Mouse (Mus musculus): ENCODE measurements at regions not wholly inside any gene's neighbourhood (a gene's known extent, or its start where the extent isn't known, plus 50 kb on each side); places are given as distances from the start of the nearest gene placed in this dataset.

DNA sequence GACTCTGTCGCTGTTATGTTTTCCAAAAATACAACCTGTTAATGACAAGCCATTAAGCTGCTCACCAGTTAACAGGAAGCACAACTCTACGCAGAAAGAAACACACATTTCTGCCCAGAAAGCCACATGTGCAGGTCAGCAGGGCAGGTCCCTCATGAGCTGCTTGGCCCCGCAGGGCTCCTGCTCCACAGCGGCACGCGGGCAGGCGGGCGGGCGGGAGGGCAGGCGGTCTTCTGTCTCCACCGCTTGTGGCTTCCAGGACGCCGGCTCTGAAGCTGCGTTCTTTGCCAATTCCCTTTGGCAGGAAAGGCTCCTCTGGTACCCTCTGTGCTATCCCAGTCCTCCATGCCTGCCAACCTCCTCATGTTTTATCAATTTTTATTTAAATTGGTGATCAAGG lies 139.1 kb upstream of the Spred2 start (continued):
- no peak for TF ChIP-seq USF1 (IDR thresholded peaks at IDR 0.05; ENCODE audit: low read depth, low read length)

DNA sequence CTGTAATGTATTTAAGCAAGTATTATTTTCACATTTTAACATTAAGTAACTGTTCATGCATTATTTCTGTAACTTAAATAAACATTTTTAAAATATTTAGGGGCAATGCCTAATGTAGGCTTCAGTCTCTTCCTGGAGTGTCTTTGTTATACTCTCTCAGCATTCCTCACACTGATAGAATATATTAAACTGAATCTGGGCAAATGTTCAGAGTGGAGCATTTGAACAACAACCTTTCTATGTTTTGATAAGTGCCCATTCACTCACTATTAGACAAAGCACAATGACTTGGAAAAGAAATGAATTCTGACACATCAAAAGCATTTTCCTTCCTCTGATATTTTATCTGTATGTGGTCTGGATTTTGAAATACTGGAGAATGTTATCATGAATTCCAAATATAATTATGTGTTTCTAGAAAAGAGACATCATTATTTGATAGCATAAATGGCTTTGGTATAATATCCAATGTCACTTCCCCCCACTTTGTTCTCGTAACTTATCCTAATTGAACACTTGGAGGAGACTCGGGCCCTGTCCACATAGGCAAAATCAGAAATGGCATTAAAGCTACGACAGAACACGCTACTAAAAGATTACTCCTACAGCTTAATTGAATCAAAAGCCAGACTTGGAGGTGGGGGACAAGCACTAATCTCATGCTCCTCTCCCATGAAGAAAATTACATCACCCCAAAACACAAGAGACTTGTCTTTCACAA lies 127.1 kb upstream of the Spred2 start:
- no peak overlapping the region for H3K27ac ChIP-seq (ENCODE audit: insufficient read depth, low read depth)
- no peak overlapping the region for H3K4me2 ChIP-seq (ENCODE audit: insufficient read depth, low read depth, poor library complexity, severe bottlenecking)
- H3K4me1 ChIP-seq (ENCODE audit: control insufficient read depth in 1 of 2, insufficient read depth in 2 of 2): peaks cover 0 to 10% of the 10 kb centered on the region in 2 experiments; a peak in 2 of 4 replicates
- in situ Hi-C loops (cut with MboI; ENCODE audit: low pct_ligation_motif_present, low pct_unique_long_range_greater_than_20kb, low sequenced_read_pairs) (no loop called here), dilution Hi-C loops (cut with MboI; ENCODE audit: extremely low pct_ligation_motif_present, extremely low pct_unique_long_range_greater_than_20kb, low sequenced_read_pairs) (no loop called here)
- H3K4me3 ChIP-seq (replicated peaks in 1 of 3; ENCODE audit: low read depth in 2 of 3, low read length in 2 of 3, poor library complexity in 1 of 3): no peak overlapping the region
- TF ChIP-seq SIN3A (IDR thresholded peaks at IDR 0.05; ENCODE audit: low read length) (no peak), POLR2AphosphoS2 (IDR thresholded peaks at IDR 0.05; ENCODE audit: low read depth, low read length) (no peak), MAFK (IDR thresholded peaks at IDR 0.05; ENCODE audit: insufficient replicate concordance, low read length) (no peak), ZKSCAN1 (IDR thresholded peaks at IDR 0.05; ENCODE audit: borderline replicate concordance, low read depth, low read length) (no peak), SMC3 (IDR thresholded peaks at IDR 0.05; ENCODE audit: low read depth, low read length) (no peak), JUN (IDR thresholded peaks at IDR 0.05; ENCODE audit: insufficient read depth, low read depth, low read length) (no peak), JUND (conservative IDR thresholded peaks at IDR 0.05; ENCODE audit: low read depth, low read length) (no peak), CTCF (conservative IDR thresholded peaks at IDR 0.05 in 1 of 2, IDR thresholded peaks at IDR 0.05 in 1 of 2; ENCODE audit: low read depth in 2 of 2, low read length in 2 of 2) (no peak), TCF12 (IDR thresholded peaks at IDR 0.05; ENCODE audit: low read depth, low read length) (no peak), CHD1 (IDR thresholded peaks at IDR 0.05; ENCODE audit: low read depth, low read length) (no peak), POLR2A (IDR thresholded peaks at IDR 0.05; ENCODE audit: low read depth, low read length) (no peak), NRF1 (IDR thresholded peaks at IDR 0.05; ENCODE audit: low read depth, low read length) (no peak)
- H3K9ac ChIP-seq (ENCODE audit: insufficient read depth, low read depth): no peak overlapping the region
- no peaks in the 10 kb centered on the region for H3K36me3 ChIP-seq (replicated peaks in 1 of 2; ENCODE audit: control insufficient read depth in 1 of 2, insufficient read depth in 1 of 2, low read length in 1 of 2)
- no peaks in the 10 kb centered on the region for H3K9me3 ChIP-seq (replicated peaks; ENCODE audit: low read length)
- no peak for DNase-seq (ENCODE audit: extremely low read depth)
- no peaks in the 10 kb centered on the region for H3K27me3 ChIP-seq (replicated peaks)
- H3K79me2 ChIP-seq (replicated peaks; ENCODE audit: control insufficient read depth, extremely low read depth, insufficient read depth, poor library complexity, severe bottlenecking): no peaks in the 10 kb centered on the region

DNA sequence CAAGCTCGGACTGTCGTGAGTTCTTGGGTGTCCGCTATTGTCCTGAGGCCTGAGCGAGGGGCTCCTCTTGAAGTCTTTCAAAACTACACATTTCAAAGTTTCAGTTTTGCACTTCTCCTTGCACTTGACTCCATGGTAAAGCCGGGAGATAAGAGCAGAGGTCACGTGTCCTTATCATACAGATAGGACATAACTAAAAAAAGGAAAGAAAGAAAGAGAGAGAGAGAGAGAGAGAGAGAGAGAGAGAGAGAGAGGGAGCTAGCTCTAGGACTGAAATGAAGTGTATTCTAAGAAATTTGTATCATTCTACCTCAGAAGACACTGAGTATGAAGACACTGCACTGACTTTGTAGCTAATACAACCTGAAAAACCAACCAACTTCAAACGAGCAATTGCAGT lies 114.8 kb upstream of the Spred2 start:
- Histone ChIP-seq H3K27me3 (replicated peaks) (no peaks in the 10 kb centered on the region), H3K4me2 (ENCODE audit: insufficient read depth, low read depth, poor library complexity, severe bottlenecking) (no peak overlapping the region), H3K4me3 (replicated peaks in 1 of 3; ENCODE audit: low read depth in 2 of 3, low read length in 2 of 3, poor library complexity in 1 of 3) (no peak overlapping the region), H3K27ac (ENCODE audit: insufficient read depth, low read depth) (no peak overlapping the region), H3K9ac (ENCODE audit: insufficient read depth, low read depth) (no peak overlapping the region), H3K9me3 (replicated peaks; ENCODE audit: low read length) (peaks cover 7% of the 10 kb centered on the region), H3K79me2 (replicated peaks; ENCODE audit: control insufficient read depth, extremely low read depth, insufficient read depth, poor library complexity, severe bottlenecking) (no peaks in the 10 kb centered on the region), H3K4me1 (ENCODE audit: control insufficient read depth in 1 of 2, insufficient read depth in 2 of 2) (peaks cover 8 to 33% of the 10 kb centered on the region in 2 experiments), H3K36me3 (replicated peaks in 1 of 2; ENCODE audit: control insufficient read depth in 1 of 2, insufficient read depth in 1 of 2, low read length in 1 of 2) (no peaks in the 10 kb centered on the region)
- TF ChIP-seq PAX5 (IDR thresholded peaks at IDR 0.05; ENCODE audit: low read length) (no peak), MEF2A (IDR thresholded peaks at IDR 0.05; ENCODE audit: borderline replicate concordance, low read depth, low read length) (no peak), ZKSCAN1 (IDR thresholded peaks at IDR 0.05; ENCODE audit: borderline replicate concordance, low read depth, low read length) (no peak), TBP (conservative IDR thresholded peaks at IDR 0.05; ENCODE audit: low read depth, low read length) (no peak), CTCF (conservative IDR thresholded peaks at IDR 0.05 in 1 of 2, IDR thresholded peaks at IDR 0.05 in 1 of 2; ENCODE audit: low read depth in 2 of 2, low read length in 2 of 2) (no peak), RAD21 (IDR thresholded peaks at IDR 0.05; ENCODE audit: low read depth, low read length) (no peak), POLR2A (IDR thresholded peaks at IDR 0.05; ENCODE audit: low read depth, low read length) (no peak), POLR2AphosphoS2 (IDR thresholded peaks at IDR 0.05; ENCODE audit: low read depth, low read length) (no peak), UBTF (IDR thresholded peaks at IDR 0.05; ENCODE audit: low read depth, low read length) (no peak)
- dilution Hi-C loops (cut with MboI; ENCODE audit: extremely low pct_ligation_motif_present, extremely low pct_unique_long_range_greater_than_20kb, low sequenced_read_pairs) (no loop called here), in situ Hi-C loops (cut with MboI; ENCODE audit: low pct_ligation_motif_present, low pct_unique_long_range_greater_than_20kb, low sequenced_read_pairs) (no loop called here)
- DNase-seq (ENCODE audit: extremely low read depth): no peak
